Mouse (Mus musculus) cerebellum, postnatal 4 days (tissue): ENCODE measurements around the gene Tle2.

Experiments used
- DNase-seq, 2 experiments: peaks; one replicate each; pipeline ENCODE4 v3.0.0; 2022; ENCODE audit warnings: low spot score in 2 of 2, mixed read lengths in 1 of 2

The Tle2 gene

GRCm38 (mm10) chr10:81604968-81605665, 30.8 kb downstream of the Tle2 start:
- peak; percentile 74 to 90 for DNase-seq

DNA sequence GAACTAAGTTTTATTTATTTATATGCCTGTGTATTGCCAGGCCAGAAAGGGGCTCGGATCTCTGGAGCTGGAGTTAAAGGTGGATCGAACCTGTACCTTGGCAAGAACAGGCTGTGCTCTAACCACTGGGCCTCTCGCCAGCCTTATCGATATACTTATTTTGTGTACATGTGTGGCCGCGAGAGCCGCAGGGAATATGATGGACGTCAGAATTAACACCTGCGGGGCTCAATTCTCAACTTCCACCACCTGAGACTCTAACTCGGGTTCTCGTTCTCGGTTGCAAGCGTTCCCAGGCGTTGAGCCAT, 31.3 kb downstream of the Tle2 start:
- DNase-seq, result no peak

- DNase-seq, result peak; percentile 64 to 90
Measured at GRCm38 (mm10) chr10:81605974-81606751, 31.8 kb downstream of the Tle2 start, which contains the start of gene BC025920. BC025920 (plus strand) TSS chr10:81606270.

DNA sequence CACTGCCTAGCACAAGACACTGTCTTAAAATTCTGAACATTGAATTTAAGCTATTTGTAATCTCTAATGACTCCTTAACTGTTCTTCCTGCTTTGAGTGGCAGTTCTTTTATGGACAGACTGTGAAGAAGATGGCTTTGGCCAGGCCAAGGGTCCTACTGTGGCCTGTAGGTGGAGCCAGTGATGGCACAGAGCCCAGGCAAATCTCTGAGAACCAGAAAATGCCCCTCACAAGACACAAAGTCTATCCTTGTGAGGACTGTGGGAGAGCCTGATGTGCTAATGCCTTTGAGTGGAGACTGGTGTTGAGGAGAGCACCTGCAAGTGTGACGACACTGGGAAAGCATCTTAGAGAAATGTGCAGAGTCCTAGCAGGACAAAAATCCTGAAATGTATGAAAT, 33.9 kb downstream of the Tle2 start:
- DNase-seq, result no peak

- DNase-seq, result no peak
Measured at GRCm38 (mm10) chr10:81612779-81613178, 38.4 kb downstream of the Tle2 start.

- no peak for DNase-seq
Measured at GRCm38 (mm10) chr10:81615486-81615885, 41.1 kb downstream of the Tle2 start.

DNA sequence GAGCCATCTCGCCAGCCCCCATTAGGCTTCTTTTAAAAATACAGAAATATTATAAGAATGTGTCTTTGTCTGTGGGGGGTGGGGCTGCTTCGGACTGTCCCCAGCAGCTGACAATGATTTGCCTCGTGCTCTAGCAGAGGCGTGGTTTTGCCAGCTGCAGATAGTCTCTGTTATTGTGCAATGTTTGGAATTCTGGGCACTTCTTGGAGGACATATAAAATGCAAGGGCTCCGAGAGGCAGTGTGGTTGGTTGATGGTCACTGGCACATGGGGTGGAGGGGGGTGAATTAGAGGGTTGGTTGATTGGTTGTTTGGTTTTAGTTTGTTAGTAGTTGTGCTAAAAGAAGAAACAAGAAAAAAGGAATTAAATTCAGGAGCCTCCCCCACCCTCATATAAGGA, 45.6 kb downstream of the Tle2 start:
- no peak for DNase-seq

GRCm38 (mm10) chr10:81620786-81621185, 46.4 kb downstream of the Tle2 start:
- DNase-seq, result no peak

- DNase-seq, result no peak
Measured at GRCm38 (mm10) chr10:81623441-81623840, 49.1 kb downstream of the Tle2 start.

DNA sequence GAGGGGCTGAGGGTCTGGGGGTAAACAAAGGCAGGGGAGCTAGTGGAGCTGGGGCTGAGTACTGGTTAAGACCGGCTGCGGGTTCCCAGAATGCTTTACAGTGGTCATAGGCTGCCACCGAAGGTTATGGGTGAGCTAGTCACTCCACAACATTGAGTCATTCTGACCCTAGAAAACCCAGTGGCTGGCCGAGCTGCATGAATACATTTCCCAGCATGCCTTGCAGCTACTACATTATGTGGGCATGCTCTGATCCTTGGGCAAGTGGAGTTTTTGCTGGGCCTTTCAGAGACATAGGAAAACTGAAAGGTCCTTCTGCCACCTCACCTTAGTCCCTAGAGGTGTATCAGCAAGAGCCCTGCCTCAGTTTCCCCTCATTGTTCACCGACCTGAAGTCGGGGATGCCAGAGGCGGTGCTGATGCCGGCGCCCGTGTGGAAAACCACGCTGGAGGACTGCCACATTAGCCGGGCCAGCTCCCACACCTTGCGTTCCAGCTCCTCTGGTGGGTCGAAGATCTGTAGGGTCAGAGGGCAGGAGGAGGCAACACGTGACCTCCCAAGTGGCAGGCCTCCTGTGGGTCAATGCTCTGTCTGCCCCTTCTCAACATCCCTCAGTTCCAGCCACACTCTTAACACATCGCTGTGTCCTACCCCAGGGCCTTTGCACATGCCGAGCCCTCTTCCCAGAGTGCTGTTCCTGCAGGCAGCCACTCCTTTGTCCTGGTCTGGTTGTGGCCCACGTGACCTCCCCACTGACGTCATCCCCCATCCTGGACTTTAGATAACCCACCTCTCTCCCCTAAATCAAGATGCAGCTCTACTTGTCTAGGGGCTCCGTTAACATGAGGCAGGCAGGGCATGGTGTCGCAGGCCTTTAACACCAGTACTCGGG, 52.0 kb downstream of the Tle2 start:
- no peak for DNase-seq

- DNase-seq, result peak; percentile 59 to 84
Measured at GRCm38 (mm10) chr10:81626994-81627835, 52.9 kb downstream of the Tle2 start, which contains the start of gene Sirt6. Sirt6 (minus strand) TSS chr10:81627797.

DNA sequence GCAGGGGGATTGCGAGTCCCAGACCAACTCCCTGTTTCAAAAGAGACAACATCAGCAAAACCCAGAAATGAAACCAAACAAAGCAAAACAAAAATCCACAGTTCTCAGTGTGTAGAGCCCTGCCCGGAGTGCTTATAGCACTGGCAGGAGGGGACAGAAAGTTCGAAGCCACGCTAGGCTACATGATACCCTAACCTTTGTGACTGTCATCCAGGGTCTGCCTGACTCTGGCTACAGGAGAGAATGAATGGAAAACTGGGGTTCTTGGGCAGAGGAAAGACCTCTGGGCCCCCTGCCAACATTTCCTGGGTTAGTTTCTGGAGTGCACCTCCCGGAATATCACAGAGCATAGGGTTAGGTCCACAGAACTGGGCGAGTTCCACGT, 53.5 kb downstream of the Tle2 start:
- no peak for DNase-seq

- DNase-seq, result no peak
Measured at GRCm38 (mm10) chr10:81628390-81628789, 54.0 kb downstream of the Tle2 start, which contains the start of gene Ankrd24. Ankrd24 (plus strand) TSS chr10:81628540.

- peak; percentile 62 to 68 for DNase-seq
Measured at GRCm38 (mm10) chr10:81633253-81634099, 59.1 kb downstream of the Tle2 start.

DNA sequence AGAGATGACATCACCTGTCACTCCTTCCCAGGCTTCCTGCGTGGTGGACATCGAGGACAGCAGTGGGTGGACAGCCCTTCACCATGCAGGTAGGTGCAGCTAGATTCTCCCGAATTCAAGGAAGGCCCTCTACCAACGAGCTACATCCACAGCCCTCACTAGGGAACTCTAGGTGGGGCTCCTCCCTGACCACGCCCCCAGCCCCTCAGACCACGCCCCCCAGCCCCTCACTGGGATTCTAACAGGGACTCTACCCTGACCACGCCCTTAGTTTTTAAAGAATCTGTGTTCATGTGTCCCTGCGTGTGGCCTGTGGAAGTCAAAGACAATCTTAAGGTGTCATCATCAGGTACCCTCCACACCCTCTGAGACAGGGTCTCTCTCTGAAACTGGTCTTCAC, 62.0 kb downstream of the Tle2 start:
- no peak for DNase-seq

GRCm38 (mm10) chr10:81638101-81638500, 63.7 kb downstream of the Tle2 start:
- no peak for DNase-seq
